ENCODE assay signal across 23 mouse cellular contexts in the genomic region with DNA sequence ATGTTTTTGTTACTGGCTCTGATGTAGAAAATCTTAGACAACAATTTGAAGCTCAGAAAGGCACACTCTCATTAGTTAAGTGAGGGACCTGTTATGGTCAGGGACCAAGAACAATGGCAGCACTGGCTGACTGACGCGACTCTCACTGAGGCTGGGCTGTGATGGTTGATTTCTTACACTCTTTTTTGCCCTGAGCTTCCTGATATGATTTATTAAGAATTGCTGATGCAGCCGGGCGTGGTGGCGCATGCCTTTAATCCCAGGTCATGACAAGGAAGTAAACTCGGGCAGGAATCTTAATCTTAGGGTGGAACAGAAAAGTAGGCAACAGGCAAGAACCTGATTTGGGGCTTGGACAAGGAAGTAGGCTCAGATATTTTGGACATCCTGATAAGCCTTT.
"Had no signal": no experiment of that assay in that cellular context is flagged by ENCODE, and none has a peak within 500 bp of the region (broad histone marks: within the 10 kb centered on the region; RNA-seq: fewer than 3 reads in every experiment).

No protein-coding gene starts in this region.

- ATAC-seq: liver, postnatal 0 days; midbrain, embryonic 15.5 days had no signal

- H3K4me3 ChIP-seq: layer of hippocampus, adult 2 months; left cerebral cortex, adult 2 months; limb, embryonic 12.5 days; limb, embryonic 15.5 days; lung, embryonic 15.5 days; megakaryocyte, embryonic 14.5 days; midbrain, embryonic 10.5 days; midbrain, embryonic 15.5 days; neural tube, embryonic 12.5 days; neural tube, embryonic 15.5 days had no signal

- H3K4me2 ChIP-seq: limb, embryonic 12.5 days; limb, embryonic 15.5 days; liver, embryonic 11.5 days; lung, embryonic 15.5 days; midbrain, embryonic 15.5 days; neural tube, embryonic 12.5 days; neural tube, embryonic 15.5 days had no signal

- H3K4me1 ChIP-seq: limb, embryonic 12.5 days; limb, embryonic 15.5 days; lung, embryonic 15.5 days; megakaryocyte, embryonic 14.5 days; midbrain, embryonic 10.5 days; midbrain, embryonic 15.5 days; neural tube, embryonic 12.5 days; neural tube, embryonic 15.5 days had no signal

- H3K27ac ChIP-seq: layer of hippocampus, adult 2 months; left cerebral cortex, adult 2 months; limb, embryonic 12.5 days; limb, embryonic 15.5 days; liver, embryonic 14.5 days; lung, embryonic 15.5 days; midbrain, embryonic 10.5 days; midbrain, embryonic 15.5 days; neural tube, embryonic 12.5 days; neural tube, embryonic 15.5 days had no signal

- H3K36me3 ChIP-seq: limb, embryonic 12.5 days; limb, embryonic 15.5 days; lung, embryonic 15.5 days; midbrain, embryonic 10.5 days; midbrain, embryonic 15.5 days; neural tube, embryonic 12.5 days; neural tube, embryonic 15.5 days had no signal

- H3K27me3 ChIP-seq: limb, embryonic 15.5 days; lung, embryonic 15.5 days; midbrain, embryonic 15.5 days; neural tube, embryonic 12.5 days; neural tube, embryonic 15.5 days had no signal

- H3K9me3 ChIP-seq: limb, embryonic 12.5 days; limb, embryonic 15.5 days; lung, embryonic 15.5 days; midbrain, embryonic 10.5 days; midbrain, embryonic 15.5 days; neural tube, embryonic 12.5 days; neural tube, embryonic 15.5 days had no signal

- H3K9ac ChIP-seq: limb, embryonic 12.5 days; limb, embryonic 15.5 days; liver, embryonic 14.5 days; liver, postnatal 0 days; lung, embryonic 15.5 days; midbrain, embryonic 15.5 days; neural tube, embryonic 12.5 days; neural tube, embryonic 15.5 days had no signal

- DNase-seq: kidney, adult 18-20 months; layer of hippocampus, adult 9-11 months; layer of hippocampus, postnatal 36 days; left cerebral cortex, postnatal 4 days; liver, postnatal 0 days; lung, postnatal 10 days; lung, postnatal 36 days; right cerebral cortex, adult 18-20 months; right cerebral cortex, postnatal 14 days; right cerebral cortex, postnatal 4 days; thymus, postnatal 25 days had no signal
